Mouse (Mus musculus): ENCODE results near the gene Kantr.
"Not testable (repeated sequence)": the region's sequence is repeated elsewhere in the genome, so short reads cannot be mapped to it uniquely, and the experiment has no call there.

Gene Kantr

GRCm38 (mm10) chrX:152326996-152327688 lies at the start of gene Kantr:
Gene Kantr (minus strand): TSS chrX:152327495.
- DNase-seq, result peak; percentile 70

GRCm38 (mm10) chrX:152368397-152369273 lies 41.3 kb upstream of the Kantr start, which contains the start of gene Gpr173:
Gene Gpr173 (minus strand): TSS chrX:152368704.
- peak; percentile 24 for DNase-seq

- no peak for DNase-seq
Observed at GRCm38 (mm10) chrX:152368054-152368396, 40.7 kb upstream of the Kantr start.

- no peak for DNase-seq
Observed at GRCm38 (mm10) chrX:152366418-152366817, 39.1 kb upstream of the Kantr start.

GRCm38 (mm10) chrX:152352553-152353153 lies 25.4 kb upstream of the Kantr start:
- peak; percentile 20 for DNase-seq

- DNase-seq, result no peak
Observed at GRCm38 (mm10) chrX:152347041-152347440, 19.7 kb upstream of the Kantr start.

GRCm38 (mm10) chrX:152346587-152346986 lies 19.3 kb upstream of the Kantr start:
- no peak for DNase-seq

- DNase-seq, result no peak
Observed at GRCm38 (mm10) chrX:152342903-152343302, 15.6 kb upstream of the Kantr start.

- peak; percentile 87 for DNase-seq
Observed at GRCm38 (mm10) chrX:152342358-152342901, 15.1 kb upstream of the Kantr start, which contains the start of gene Tspyl2. Gene Tspyl2 (minus strand): TSS chrX:152342425.

- peak; percentile 4 for DNase-seq
Observed at GRCm38 (mm10) chrX:152341496-152341895, 14.2 kb upstream of the Kantr start.

GRCm38 (mm10) chrX:152336546-152337332 lies 9.4 kb upstream of the Kantr start:
- peak; percentile 88 for DNase-seq

GRCm38 (mm10) chrX:152336123-152336522 lies 8.8 kb upstream of the Kantr start:
- DNase-seq, result not testable (repeated sequence)

GRCm38 (mm10) chrX:152329400-152329799 lies 2.1 kb upstream of the Kantr start:
- DNase-seq, result not testable (repeated sequence)

GRCm38 (mm10) chrX:152327689-152328052 lies 376 bp upstream of the Kantr start:
- no peak for DNase-seq

- no peak for DNase-seq
Observed at GRCm38 (mm10) chrX:152323584-152323983, 3.7 kb downstream of the Kantr start.

- no peak for DNase-seq
Observed at GRCm38 (mm10) chrX:152322776-152323175, 4.5 kb downstream of the Kantr start.

- DNase-seq, result no peak
Observed at GRCm38 (mm10) chrX:152320535-152320934, 6.8 kb downstream of the Kantr start.

- peak; percentile 25 for DNase-seq
Observed at GRCm38 (mm10) chrX:152307942-152308341, 19.4 kb downstream of the Kantr start.

GRCm38 (mm10) chrX:152307371-152307770 lies 19.9 kb downstream of the Kantr start:
- DNase-seq, result no peak

- no peak for DNase-seq
Observed at GRCm38 (mm10) chrX:152306224-152306623, 21.1 kb downstream of the Kantr start.

GRCm38 (mm10) chrX:152287026-152287425 lies 40.3 kb downstream of the Kantr start:
- not testable (repeated sequence) for DNase-seq

GRCm38 (mm10) chrX:152284746-152285145 lies 42.5 kb downstream of the Kantr start:
- no peak for DNase-seq
